Comparison of ENCODE assay signal across 24 mouse cellular contexts in genomic region chr1:58403745-58404144, GRCm38 (mm10).
"Had no signal": no experiment of that assay in that cellular context is flagged by ENCODE, and none has a peak within 500 bp of the region (broad histone marks: within the 10 kb centered on the region; RNA-seq: fewer than 3 reads in every experiment).

No protein-coding gene starts in this region.

- H3K27me3 ChIP-seq: heart, embryonic 12.5 days; hindbrain, embryonic 13.5 days; hindbrain, embryonic 15.5 days; intestine, embryonic 15.5 days; limb, embryonic 12.5 days had no signal

- H3K27ac ChIP-seq: heart, embryonic 10.5 days; hindbrain, embryonic 13.5 days; hindbrain, embryonic 15.5 days; hindbrain, postnatal 0 days; intestine, embryonic 15.5 days; kidney, postnatal 0 days; left cerebral cortex, adult 2 months; limb, embryonic 10.5 days; limb, embryonic 12.5 days had no signal

- H3K4me3 ChIP-seq: heart, embryonic 10.5 days; heart, embryonic 12.5 days; hindbrain, embryonic 13.5 days; hindbrain, embryonic 15.5 days; intestine, embryonic 15.5 days; left cerebral cortex, adult 2 months; limb, embryonic 10.5 days; limb, embryonic 12.5 days had no signal

- H3K4me2 ChIP-seq: heart, embryonic 12.5 days; hindbrain, embryonic 13.5 days; hindbrain, embryonic 15.5 days; intestine, embryonic 15.5 days; limb, embryonic 12.5 days; liver, embryonic 11.5 days had no signal

- H3K9me3 ChIP-seq: heart, embryonic 10.5 days; heart, embryonic 12.5 days; hindbrain, embryonic 13.5 days; hindbrain, embryonic 15.5 days; intestine, embryonic 15.5 days; limb, embryonic 10.5 days; limb, embryonic 12.5 days had no signal

- H3K9ac ChIP-seq: forebrain, postnatal 0 days; heart, embryonic 12.5 days; hindbrain, embryonic 13.5 days; hindbrain, embryonic 15.5 days; intestine, embryonic 15.5 days; limb, embryonic 12.5 days had no signal

- DNase-seq: forebrain, postnatal 0 days; gastrocnemius, postnatal 14 days; gastrocnemius, postnatal 36 days; heart, adult 18-20 months; heart, postnatal 14 days; heart, postnatal 36 days; kidney, adult 18-20 months; kidney, adult 8-10 months; kidney, postnatal 14 days; kidney, postnatal 36 days; layer of hippocampus, adult 9-11 months had no signal

- H3K4me1 ChIP-seq: heart, embryonic 10.5 days; heart, embryonic 12.5 days; hindbrain, embryonic 13.5 days; hindbrain, embryonic 15.5 days; intestine, embryonic 15.5 days; limb, embryonic 10.5 days; limb, embryonic 12.5 days had no signal

- ATAC-seq: forebrain, postnatal 0 days; hindbrain, postnatal 0 days; inflammation-experienced regulatory T-cells, adult 6 months; intestine, embryonic 15.5 days; intestine, postnatal 0 days had no signal
